Mouse (Mus musculus) erythroid progenitor cell, adult 5-6 weeks (primary cell): Measurements from ENCODE around the gene Ern2. TPM values are rescaled to one million over a fixed set of nuclear protein-coding genes. Genes with fewer than 3 reads are reported as not detected.
A peak's percentile ranks its signal among the peaks of the same experiment; 100 is the strongest.

ENCODE experiments used
- ATAC-seq: replicated peaks from 2 replicates; pipeline ENCODE4 v1.8.0; 2016; ENCODE audit warnings: moderate number of reproducible peaks, mild to moderate bottlenecking, moderate TSS enrichment, inconsistent platforms; ENCODE audit not compliant: poor library complexity, low FRiP score, severe bottlenecking
- total RNA-seq, 2 experiments: library from RNA; stranded (forward) in 1 of 2; stranded (reverse) in 1 of 2; fragments of 150-400 nt in 1 of 2; fragments of 186-747, 209-891 nt in 1 of 2; gene quantifications; 2 replicates each; pipeline versions ENCODE4 v1.2.3 to v1.2.4; 2015 to 2017; ENCODE audit warnings: low replicate concordance in 2 of 2

The Ern2 gene
- total RNA-seq (2015; ENCODE audit: low replicate concordance) (not detected in 2 replicates), total RNA-seq (2017; ENCODE audit: low replicate concordance) (not detected in 2 replicates)

DNA sequence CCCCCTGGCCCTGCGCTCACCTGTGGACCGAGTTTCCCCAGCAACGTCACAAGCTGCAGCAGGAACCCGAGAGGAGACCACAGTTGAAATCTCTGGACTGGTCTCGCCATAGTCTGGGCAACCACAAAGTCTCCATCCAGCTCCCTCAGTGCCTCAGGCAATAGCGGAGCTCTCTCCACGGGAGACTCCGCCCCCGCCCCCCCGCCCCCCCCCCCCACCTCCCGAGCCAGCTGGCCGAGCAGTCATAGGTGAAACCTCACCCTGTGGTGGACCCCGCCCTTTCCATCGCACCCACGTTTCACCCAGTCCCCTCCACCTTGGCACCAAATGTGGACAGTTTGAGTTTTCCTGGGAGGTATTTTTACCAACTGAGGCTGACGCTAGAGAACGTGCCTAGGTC is at the start of gene Ern2:
Gene Ern2 (minus strand): TSS at position 165 of the 400 bp plus-strand sequence.
- ATAC-seq, result no peak

DNA sequence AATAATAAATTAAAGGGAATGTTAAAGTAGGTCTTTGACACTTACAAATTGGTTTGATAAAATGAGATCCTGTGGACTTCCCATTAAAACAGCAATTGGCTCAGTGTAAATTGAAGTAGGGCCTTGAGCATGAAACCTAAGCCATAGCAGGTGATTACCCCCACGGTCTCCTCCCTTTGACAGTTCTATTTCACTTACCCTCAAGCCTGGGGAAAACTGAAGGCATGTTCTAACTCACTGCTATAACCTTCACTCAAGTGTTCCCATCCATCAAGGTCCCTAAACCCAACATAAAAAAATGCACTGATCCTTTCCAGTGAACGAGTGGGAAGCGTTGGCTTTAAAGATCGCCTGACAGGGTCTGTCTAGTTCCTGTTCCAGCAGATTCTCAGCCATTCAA is 44.9 kb upstream of the Ern2 start:
- ATAC-seq, result no peak

DNA sequence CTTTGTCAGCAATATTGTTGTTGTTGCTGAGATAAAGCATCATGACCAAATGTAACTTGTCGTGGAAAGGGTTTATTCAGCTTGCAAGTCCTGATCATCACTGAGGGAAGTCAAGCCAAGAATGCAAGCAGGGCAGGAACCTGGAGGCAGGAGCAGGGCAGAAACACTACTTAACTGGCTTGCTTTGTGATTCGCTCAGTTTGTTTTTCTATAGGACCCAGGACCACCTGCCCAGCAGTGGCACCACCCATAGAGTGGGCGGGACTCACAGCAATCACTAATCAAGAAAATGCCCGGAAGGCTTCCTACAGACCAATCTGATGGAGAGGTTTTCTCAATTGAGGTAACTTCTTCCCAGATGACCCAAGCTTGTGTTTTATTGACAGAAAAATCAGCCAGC is 43.9 kb upstream of the Ern2 start:
- no peak for ATAC-seq

DNA sequence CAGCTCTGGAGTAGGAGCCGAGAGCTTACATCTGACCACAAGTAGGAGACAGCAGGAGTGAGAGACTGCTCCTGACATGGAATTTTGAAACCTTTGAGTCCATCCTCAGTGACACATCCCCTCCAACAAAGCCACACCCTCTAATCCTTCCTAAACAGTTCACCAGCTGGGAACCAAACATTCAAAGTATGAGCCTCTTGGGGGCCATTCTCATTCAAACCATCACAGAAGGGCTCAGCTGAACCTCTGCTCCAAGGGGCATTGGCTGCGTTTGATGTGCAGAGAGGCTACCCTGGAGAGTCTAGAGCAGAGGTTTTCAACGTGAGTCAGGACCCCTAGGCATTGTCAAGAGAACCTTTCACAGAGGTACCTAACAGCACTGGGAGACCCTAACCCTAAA is 43.3 kb upstream of the Ern2 start:
- ATAC-seq, result no peak

DNA sequence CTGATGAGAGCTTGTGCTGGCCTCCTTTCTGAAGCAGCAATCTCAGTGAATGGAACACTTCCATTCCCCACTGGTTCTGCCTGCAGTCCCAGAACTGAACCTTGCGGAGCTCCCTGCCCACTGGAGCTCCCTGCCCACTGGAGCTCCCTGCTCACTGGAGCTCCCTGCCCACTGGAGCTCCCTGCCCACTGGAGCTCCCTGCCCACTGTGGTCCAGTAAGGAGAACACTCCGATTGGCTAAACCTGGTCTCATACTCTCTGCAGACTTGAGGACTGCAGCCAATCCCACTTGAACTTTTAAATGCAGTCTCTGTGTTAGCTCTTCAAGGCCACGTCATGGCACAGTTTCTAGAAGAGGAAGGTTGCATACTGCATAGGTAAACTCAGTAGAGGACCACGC is 40.7 kb upstream of the Ern2 start:
- ATAC-seq, result no peak

DNA sequence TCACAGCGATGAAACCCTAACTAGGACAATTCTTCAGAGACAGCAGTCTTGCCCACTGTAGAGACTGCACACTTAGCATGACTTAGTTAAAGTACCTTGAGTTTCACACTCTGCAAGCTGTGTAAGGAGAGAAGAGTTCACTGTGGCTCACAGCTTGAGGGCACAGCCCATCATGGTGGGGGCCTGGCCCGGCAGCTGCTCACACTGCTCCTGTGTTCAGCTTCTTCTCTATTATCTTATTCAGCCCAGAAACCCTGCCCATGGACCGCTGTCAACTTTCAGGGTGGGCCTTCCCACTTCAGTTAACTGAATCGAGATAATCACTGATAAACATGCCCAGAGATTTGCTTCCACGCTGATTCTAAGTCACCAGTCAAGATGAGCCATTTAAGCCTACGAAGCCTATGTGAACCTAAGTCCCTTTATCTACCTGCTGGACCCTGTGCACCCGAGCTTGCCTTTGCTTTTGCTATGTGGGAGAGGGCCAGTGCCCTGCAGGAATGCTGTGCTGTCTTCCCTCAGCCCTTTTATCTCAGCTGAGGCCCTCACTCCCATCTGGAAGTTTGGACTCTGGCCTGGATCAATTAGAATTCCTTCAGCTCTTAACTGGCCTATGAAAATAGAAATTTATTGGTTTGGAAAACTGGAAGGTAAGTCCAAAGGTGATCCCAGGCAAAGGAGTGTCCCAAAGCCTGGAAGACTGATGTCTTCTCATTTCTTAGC is 40.2 kb upstream of the Ern2 start:
- no peak for ATAC-seq

DNA sequence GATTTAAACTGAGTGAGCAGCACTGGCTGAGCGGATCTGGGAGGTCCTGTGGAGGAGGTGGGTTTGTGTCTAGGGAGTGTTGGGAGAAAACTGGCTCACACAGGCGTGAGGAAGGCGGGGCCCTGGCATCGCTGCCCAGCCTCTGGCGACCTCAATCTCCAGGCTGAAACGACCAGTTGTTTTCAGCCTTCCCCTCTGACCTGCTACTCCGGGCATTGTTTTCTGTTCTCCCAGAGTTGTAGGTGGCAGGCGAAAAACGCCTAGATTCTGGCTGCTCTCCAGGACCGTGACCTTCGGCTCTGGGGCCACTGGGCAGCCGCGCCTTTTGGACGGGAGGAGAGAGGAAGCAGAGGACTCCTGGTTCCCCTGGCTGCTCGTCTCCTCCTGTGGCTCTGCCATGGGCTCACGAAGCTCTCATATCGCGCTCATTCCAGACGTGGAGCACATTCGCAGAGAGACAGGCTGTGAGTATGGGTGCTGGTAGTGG is 33.4 kb upstream of the Ern2 start, which contains the start of gene Chp2:
Gene Chp2 (plus strand): TSS at position 182 of the 487 bp plus-strand sequence.
- ATAC-seq, result no peak

DNA sequence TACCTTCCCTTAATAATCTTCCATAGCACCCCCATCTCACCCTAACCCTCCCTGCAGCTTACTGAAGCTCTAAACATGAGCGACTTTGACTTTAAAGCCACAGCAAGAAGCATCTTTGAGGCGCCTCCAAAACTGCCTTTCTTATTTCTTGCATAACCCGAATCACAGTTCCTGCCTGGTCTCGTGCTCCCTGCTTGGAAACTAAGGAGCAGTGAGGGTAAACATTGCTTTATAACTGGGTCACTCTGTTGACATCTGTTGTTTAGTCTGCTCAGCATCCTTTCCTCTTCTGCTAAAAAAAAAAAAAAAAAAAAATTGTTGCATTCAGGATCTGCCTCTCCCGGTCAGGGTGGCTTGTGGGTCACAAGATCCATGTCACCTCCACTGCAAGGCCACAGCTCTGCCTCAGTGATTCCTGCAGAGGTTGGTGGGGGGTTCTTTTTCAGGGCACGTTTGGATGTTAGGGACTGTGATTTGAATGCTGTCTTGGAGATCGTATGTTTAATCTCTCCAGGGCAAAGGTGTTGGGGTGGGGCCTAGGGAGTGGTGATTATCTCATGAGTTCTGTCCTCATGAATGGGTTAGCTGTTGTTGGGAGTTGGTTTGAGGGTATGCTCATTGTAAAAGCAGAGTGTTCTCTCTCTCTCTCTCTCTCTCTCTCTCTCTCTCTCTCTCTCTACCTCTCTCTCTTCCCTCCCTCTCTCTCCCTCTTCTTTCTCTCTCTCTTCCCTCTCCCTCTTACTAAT is 22.4 kb upstream of the Ern2 start:
- ATAC-seq, result no peak

DNA sequence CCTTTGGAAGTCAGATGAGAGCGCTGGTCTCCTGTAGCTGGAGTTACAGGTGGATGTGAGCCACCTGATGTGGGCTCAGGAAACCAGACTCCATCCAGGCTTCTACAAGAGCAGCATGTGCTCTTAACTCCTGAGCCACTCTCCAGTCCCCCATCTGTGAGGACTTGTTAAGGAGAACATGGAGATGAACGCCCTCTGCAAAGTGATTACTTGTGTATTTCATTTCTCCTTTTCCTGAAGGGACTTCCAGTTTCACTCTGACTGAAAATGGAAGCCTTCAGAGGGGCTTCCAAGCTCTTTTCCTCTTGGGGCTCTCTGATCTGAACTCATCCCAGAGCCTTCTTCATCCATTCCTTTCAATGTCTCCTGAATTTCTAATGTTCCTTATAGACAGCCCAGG is 20.1 kb upstream of the Ern2 start:
- ATAC-seq, result no peak

DNA sequence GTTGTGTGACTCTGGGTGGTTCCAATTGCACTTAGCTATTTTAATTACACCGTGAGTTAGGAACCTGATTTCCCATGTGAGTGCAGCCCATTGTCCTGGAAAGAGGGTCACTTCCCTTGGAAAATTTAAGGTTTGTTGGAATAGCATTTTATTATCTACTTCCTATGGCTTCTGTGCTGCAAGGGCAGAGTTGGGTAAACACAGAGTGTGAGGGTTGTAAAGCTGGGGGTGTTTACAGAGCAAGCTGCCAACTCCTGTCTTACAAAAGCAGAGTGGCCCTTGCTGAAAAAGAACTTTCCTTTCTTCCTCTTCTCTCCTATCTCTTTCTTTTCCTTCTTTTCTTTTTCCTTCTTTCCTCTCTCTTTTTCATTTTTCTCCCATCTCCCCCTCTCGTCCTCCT is 17.9 kb upstream of the Ern2 start:
- ATAC-seq, result no peak

DNA sequence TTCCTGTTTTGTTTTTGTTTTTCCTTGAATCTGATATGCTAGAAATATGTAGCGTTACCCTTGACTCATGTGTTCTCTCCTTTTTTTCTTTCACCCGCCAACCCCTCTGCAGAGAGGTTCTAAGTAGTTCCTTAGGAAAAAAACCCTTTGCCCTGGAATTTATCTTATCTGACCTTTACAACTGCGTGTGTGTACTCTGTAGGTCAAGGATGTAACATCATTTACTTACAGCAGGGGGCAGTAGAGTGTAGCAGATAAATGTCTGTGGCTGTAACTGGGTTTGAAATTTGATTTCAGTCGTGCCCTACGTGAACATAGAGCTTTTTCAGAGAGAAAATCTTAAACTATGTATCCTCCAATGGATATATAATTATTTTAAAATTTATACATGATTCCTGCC is 13.3 kb upstream of the Ern2 start:
- ATAC-seq, result 0 out of 2 replicates have a peak, but pooled peaks have one; percentile 67

DNA sequence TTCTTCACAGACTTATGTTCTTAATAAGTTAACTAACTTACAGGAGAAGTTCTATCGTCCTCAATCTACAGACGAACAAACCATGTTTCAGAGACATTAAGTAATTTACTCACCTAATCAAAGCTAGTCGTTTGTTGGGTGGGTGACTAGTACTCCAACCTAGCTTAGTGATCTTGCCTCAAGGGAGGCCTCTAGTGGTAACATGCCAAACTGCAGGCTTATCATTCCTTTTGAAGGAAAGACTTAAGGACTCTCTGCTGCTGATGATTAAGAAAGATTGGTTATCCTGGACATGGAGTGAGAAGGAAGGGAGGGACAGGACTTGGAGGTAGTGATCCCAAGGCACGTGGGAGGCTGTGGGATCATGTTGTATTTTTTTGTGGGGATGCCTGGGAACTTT is 11.3 kb upstream of the Ern2 start:
- peak; percentile 66; the same call in 1 of the 2 replicates for ATAC-seq

DNA sequence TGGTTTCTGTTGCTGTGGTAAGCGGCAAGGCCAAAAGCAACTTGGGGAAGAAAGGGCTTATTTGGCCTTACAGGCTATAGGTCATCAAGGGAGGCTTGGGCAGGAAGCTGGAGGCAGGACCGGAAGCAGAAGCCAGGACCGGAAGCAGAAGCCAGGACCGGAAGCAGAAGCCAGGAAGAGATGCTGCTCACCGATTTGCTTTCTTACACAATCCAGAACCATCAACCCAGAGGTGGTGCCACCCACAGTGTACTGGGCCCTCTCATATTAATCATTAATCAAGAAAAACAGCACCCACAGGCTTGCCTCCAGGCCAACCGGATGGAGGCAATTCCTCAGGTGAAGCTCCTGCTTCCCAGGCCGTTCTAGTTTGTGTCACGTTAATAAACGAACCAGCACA is 10.8 kb upstream of the Ern2 start:
- ATAC-seq, result no peak

DNA sequence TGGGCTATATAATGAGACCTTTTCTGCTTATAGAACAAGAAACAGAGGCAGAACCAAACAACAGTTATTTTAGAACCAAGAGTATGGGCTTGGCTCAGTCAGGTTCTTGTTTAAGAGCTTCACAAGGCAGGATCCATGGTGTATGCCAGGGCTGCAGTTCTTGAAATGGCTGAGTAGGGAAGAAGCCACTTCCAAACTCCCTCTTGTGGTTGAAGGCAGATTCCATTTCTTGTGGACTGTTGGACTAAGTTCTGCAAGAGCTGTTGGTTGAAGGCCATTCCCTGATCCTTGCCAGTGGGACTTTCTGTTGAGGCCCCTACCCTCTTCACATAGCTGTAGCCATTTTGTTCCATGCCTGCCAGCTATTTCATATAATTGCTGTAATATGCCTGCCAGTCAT is 7.9 kb upstream of the Ern2 start:
- no peak for ATAC-seq

DNA sequence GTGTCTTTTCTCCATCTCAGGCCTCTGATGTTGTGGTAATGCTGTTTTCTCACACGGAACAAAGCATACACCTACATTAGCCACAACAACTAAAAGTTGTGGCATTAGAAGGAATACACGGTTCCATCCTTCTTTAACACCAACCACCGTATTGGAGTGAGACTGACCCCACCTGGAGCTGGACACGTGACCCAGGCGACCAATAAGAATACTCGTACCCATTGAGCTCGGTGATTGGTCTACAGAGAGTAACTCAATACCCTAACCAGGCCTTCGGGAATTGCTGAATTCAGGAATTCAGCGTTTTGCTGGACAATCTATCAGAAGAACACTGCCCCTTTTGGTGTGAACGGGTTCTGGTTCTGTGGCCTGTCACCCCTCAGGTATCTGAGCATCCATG is 5.1 kb upstream of the Ern2 start:
- ATAC-seq, result no peak

DNA sequence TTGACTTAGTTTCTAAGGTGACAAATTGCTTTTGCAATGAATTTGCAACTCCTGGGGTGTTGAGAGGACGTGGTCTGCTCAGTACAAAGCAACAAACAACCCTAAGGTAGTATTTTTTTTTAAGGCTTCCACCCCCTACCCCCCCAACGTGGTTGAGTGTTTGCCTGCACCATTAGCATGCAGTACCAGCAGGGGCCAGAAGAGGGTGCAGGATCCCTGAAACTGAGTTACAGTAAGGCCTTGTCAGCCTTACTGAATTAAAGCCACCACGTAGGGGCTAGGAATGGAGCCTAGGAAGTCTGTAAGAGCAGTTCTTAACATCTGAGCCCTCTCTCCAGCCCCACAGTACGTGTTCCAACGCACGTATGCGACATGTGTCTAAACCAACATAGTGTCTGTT is 3.5 kb upstream of the Ern2 start:
- ATAC-seq, result peak; percentile 76

DNA sequence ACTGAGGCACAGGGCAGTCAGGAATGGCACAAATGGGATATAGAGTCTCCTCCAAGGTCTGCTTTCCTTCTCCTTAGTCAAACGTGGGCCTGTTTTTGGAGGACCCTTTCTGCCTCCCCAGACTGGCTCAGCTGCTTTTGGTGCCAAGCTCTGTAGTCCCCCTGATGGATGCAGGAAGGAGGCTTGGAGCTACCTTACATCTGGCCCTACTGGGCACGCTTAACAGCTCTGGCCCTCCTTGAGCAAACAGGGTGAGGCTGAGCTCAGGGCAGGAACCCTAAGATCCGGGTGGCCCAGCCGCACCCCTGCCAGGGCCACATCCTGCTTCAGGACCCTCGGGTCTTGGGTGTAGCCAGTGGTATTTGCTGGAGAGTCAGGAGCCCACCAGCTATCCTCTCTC is 1.4 kb downstream of the Ern2 start:
- no peak for ATAC-seq

DNA sequence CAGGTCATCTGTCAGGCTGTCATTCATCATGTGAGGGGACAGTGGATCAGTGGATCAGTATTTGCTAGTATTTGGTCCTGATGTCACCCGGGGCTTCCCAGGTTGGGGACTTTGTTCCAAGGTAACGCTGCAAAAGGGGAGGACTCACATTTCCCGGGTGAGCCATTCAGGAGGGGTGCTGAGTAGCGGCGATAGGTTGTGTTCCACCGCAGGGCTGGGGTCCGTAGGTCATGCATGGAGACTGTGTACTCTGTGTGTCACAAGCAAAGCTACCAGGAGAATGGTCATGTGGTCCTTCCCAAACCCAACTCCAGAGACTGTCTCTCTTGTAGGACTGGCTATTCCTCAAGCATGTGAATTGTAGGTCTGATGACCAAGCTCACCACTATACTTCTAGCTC is 5.3 kb downstream of the Ern2 start:
- no peak for ATAC-seq

DNA sequence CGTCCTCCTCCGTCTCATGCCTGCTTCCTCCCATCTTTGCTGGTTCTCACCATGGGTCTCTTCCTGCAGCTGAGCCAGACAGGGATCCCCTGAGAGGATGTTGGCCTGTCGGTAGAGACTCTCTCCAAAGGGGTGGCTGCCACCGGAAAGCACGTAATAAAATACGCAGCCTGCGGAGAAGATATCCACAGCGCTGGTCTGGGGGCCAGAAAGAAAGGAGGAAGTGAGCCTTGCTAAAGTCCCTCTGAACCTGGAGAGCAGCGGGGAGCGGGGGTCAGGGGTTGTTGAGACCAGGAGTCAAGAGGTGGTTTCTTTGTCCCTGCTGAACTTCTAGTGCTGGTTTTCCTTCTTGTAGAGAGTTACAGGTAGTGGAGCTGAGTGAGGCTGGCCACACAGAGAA is 14.4 kb downstream of the Ern2 start:
- no peak for ATAC-seq

DNA sequence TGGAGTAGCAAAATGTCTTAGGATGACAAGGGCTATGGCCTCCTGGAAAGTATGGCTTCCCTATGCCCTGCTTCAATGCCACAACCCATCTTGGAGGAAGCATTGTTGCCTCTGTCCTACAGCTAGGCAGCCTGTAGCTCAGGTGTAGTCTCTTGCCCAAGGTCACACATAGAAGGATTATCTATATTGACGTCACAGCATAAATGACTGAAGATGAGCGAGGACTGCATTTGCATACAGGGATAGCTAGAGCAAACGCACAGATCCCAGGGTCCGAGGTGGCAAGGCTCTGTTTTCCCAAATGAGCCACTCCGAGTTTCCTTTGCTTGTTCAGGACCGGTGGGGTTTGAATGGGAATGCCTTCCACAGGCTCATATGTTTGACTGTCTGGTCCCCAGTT is 15.3 kb downstream of the Ern2 start:
- no peak for ATAC-seq

DNA sequence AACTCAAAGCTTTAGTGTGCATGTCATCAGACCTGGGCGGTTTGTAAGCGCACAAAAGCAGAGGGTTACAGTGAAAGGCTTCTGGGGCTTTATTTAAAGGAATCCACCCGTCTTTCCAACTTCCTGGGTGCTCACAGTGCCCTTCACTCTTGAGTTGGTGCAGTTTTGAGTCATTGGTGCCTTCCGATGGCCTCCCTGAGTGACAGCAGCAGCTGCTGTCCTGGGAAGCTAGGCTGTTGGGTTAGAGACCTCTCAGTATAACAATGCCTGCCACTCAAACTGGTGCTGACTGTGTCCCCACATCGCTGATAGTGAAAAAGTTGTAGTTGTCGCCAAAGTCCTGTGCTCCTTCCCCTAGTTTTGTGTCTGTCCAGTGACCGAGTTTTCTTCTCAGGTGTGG is 18.8 kb downstream of the Ern2 start:
- ATAC-seq, result no peak
